Mouse (Mus musculus) liver, adult (tissue): ENCODE data around the gene Suox.

Source experiments
- GATA4 ChIP-seq: IDR thresholded peaks from 2 replicates; pipeline ENCODE4 v1.6.1; 2014; ENCODE audit warnings: mild to moderate bottlenecking, low read length; ENCODE audit not compliant: insufficient replicate concordance

Suox gene

DNA sequence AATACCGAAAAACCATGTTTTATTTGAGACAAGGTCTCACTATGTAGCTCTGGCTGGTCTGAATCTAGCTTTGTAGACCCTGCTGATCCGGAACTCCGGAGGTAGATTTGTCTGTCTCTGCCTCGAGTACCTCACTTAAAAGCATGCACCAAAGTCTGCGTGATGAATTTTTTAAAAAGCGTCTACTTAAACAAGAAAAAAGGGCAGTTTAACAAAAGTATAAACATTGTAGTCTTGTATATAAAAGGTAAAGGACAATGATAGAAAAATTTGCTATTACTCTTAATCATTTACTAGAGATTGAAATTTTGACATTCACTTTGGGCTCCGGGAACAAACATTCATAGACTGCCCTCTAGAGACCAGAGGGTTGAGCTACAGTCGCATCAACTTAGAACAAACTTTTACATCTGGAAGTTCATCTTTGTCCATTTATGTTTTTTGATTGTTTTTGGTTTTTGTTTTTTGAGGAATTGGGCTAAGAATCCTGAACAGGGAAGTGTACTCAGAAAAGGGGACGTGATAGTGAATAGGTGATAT, 666 bp upstream of the Suox start:
- TF ChIP-seq GATA4: no peak

- TF ChIP-seq GATA4: no peak
Measured at GRCm38 (mm10) chr10:128671148-128671547, 2.7 kb downstream of the Suox start.

- TF ChIP-seq GATA4: no peak
Measured at GRCm38 (mm10) chr10:128668790-128669672, 4.8 kb downstream of the Suox start.

GRCm38 (mm10) chr10:128665806-128666205, 8.1 kb downstream of the Suox start:
- TF ChIP-seq GATA4: no peak

- no peak for TF ChIP-seq GATA4
Measured at GRCm38 (mm10) chr10:128665307-128665706, 8.6 kb downstream of the Suox start.

DNA sequence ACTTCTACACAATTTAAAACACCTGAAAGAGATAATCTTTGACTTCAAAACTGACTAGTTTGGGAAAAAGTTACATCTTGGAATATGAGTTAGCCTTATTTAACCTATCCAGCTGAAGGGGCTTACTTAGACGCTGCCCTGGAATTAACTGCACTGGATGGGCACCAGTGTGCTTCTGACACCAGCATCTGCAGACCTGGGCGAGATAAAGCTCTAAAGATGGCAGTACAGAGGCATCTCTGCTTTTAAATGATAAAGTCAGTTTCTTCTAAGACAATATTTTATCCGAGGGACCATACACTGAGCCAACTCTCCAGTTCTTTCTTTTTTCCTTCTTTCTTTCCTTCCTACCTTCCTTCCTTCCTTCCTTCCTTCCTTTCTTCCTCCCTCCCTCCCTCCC, 9.1 kb downstream of the Suox start:
- no peak for TF ChIP-seq GATA4

DNA sequence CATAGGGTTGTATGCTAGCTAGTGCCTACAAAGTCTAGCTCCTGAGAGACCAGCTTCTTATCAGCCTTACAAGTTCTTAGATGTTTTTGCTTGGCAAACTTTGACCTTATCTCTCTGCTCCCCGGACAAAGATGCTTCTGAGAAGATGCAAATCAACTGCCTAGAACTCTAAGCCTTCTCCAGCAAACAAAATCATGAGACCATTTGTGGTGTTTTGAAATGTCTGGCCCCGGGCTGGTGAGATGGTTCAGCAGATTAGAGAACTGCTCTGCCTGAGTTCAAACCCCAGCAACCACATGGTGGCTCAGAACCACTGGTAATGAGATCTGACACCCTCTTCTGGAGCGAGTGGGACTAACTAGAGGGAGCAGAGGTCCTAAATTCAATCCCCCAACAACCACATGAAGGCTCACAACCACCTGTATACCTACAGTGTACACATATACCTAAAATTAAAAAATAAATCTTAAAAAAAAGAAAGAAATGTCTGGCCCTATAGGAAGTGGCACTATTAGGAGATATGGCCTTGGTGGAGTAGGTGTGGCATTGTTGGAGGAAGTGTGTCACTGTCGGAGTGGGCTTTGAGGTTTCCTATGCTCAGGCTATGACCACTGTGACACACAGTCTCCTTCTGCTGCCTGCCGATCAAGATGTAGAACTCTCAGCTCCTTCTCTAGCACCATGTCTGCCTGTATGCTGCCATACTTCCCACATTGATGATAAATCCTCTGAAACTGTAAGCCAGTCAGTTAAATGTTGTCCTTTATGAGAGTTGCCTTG, 10.2 kb downstream of the Suox start:
- no peak for TF ChIP-seq GATA4

GRCm38 (mm10) chr10:128662465-128662864, 11.4 kb downstream of the Suox start:
- no peak for TF ChIP-seq GATA4

- TF ChIP-seq GATA4: no peak
Measured at GRCm38 (mm10) chr10:128659490-128659889, 14.4 kb downstream of the Suox start.

- TF ChIP-seq GATA4: no peak
Measured at GRCm38 (mm10) chr10:128657844-128658243, 16.0 kb downstream of the Suox start.

DNA sequence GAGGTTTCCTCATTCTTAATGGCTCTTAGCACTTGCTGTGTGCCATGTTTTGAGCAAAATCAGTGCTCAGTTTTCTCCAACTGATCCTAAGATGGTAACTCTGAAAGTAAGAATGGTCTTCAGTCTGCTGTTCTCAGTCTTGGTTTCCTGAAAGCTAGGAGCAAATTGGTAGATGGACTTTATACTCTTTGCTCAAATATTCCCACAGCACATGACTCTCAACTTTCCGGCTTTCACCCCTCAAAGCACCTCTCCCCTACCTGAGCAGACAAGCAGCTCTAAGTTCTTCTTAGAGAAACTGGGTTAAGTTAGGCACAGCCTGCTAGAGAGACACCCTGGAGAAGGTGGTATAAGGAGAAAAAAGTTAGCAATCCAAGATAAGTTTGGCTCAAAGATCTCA, 17.1 kb downstream of the Suox start:
- TF ChIP-seq GATA4: no peak

GRCm38 (mm10) chr10:128655254-128655653, 18.6 kb downstream of the Suox start:
- TF ChIP-seq GATA4: no peak

- no peak for TF ChIP-seq GATA4
Measured at GRCm38 (mm10) chr10:128653866-128654265, 20.0 kb downstream of the Suox start.

DNA sequence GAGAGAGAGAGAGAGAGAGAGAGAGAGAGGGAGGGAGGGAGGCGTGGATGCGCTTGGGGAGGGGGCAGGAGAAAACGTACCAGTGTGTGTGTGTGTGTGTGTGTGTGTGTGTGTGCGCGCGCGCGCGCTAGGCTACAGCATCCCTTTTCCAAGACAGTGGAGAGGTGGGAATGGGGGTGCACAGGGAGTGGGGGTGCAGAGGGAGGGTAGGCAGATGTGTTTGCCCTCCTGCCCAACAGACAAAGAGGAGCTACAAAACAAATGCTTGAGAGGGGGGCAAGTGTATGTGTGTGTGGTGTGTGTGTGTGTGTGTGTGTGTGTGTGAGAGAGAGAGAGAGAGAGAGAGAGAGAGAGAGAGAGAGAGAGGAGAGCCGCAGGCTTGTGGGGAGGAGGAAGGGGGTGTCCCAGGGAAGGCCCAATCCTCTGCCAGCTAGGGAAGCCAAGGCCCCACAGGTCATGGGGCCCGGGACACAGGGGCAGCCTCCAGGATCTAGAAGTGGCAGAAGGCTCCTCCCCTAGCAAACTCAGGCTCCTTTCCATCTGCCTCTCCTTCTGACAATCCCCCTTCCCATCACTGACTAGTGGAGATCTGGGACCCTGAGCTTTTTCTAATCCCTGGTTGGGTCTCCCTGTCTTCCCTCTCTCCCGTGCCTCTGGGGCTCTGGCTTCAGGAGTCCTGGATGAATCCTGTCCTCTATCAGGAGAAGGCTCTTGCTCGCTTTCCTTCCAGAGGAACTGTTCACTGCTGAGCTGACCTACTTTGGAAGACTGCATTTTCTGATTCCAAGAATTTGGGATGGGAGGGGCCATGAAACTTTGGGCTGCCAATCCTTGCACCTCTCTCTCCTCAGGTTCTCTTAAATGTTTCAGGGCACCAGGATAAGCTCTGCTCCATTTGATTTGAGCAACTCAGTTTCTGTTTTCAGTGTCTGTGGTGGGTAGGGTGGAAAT, 27.5 kb downstream of the Suox start:
- TF ChIP-seq GATA4: no peak
